Mouse (Mus musculus) forebrain, embryonic 16.5 days (tissue): Measurements from ENCODE around the gene Krt39. TPM values are rescaled to one million over a fixed set of nuclear protein-coding genes. Genes with fewer than 3 reads are reported as not detected.

ENCODE experiments used
- ATAC-seq: fragments of 200-750 bp; cut with Nextera tagmentation; 2 replicates; pipeline ENCODE4 v1.8.0; 2017; ENCODE audit warnings: mild to moderate bottlenecking, moderate library complexity
- H3K27ac ChIP-seq: fragments of 300-500 bp; sonication (generic); 2 replicates; pipeline ENCODE4 v1.5.1; 2014; ENCODE audit warnings: low read length, control low read depth
- H3K27me3 ChIP-seq: fragments of 300-500 bp; sonication (generic); replicated peaks from 2 replicates; pipeline ENCODE4 v1.6.1; 2014; ENCODE audit warnings: low read length; ENCODE audit not compliant: control insufficient read depth, insufficient read depth
- H3K36me3 ChIP-seq: fragments of 300-500 bp; sonication (generic); 2 replicates; pipeline ENCODE4 v1.6.1; 2014; ENCODE audit not compliant: control insufficient read depth, insufficient read depth
- H3K4me1 ChIP-seq: fragments of 300-500 bp; sonication (generic); replicated peaks from 2 replicates; pipeline ENCODE4 v1.6.1; 2014; ENCODE audit warnings: low read length; ENCODE audit not compliant: control insufficient read depth, insufficient read depth
- H3K4me2 ChIP-seq: fragments of 300-500 bp; sonication (generic); 2 replicates; pipeline ENCODE4 v1.6.1; 2014; ENCODE audit warnings: mild to moderate bottlenecking, low read length, control low read depth
- H3K4me3 ChIP-seq: fragments of 300-500 bp; sonication (generic); replicated peaks from 2 replicates; pipeline ENCODE4 v1.5.1; 2014; ENCODE audit warnings: mild to moderate bottlenecking, low read length, control low read depth
- H3K9ac ChIP-seq: fragments of 300-500 bp; sonication (generic); replicated peaks from 2 replicates; pipeline ENCODE4 v1.6.1; 2014; ENCODE audit warnings: low read depth, low read length, control low read depth
- H3K9me3 ChIP-seq: fragments of 300-500 bp; sonication (generic); 2 replicates; pipeline ENCODE4 v1.6.1; 2016; ENCODE audit warnings: low read length; ENCODE audit not compliant: control insufficient read depth
- WGBS: fragments of 180-500 bp; shearing (Covaris S2); extraction: QIAGEN DNeasy Blood & Tissue Kit; methylation state at CpG from one replicate; pipeline ENCODE4 v1.1.7; 2014; 5-methylcytosine and 5-hydroxymethylcytosine counted together
- polyA plus RNA-seq: library from polyadenylated mRNA; unstranded; fragments of >200 nt; fragmentation: Nextera tagmentation; extraction: Ambion mirVana; gene quantifications from 2 replicates; pipeline ENCODE4 v1.2.1, GENCODE M21; 2015

Krt39 gene
- polyA plus RNA-seq, 1 experiment from 2014 or later: not detected

- Histone ChIP-seq H3K4me1 (peaks cover 3% of the 10 kb centered on the region; the same call in 1 of the 2 replicates), H3K9ac (no peak overlapping the region), H3K4me2 (0 out of 2 replicates have a peak overlapping the region, but pooled peaks have one; percentile 4), H3K27me3 (no peaks in the 10 kb centered on the region), H3K4me3 (no peak overlapping the region), H3K9me3 (no peaks in the 10 kb centered on the region), H3K36me3 (no peaks in the 10 kb centered on the region), H3K27ac (no peak overlapping the region)
- whole genome bisulfite sequencing: 30% methylated on average over 9 of the region's 9 CpGs
- ATAC-seq: no peak
These were observed 18.6 kb upstream of the Krt39 start for GRCm38 (mm10) chr11:99539721-99540120.

GRCm38 (mm10) chr11:99514098-99514497 is 7.0 kb downstream of the Krt39 start:
- no peak overlapping the region for H3K4me3 ChIP-seq
- no peaks in the 10 kb centered on the region for H3K27me3 ChIP-seq
- H3K9me3 ChIP-seq: no peaks in the 10 kb centered on the region
- no peak overlapping the region for H3K4me2 ChIP-seq
- no peak overlapping the region for H3K27ac ChIP-seq
- ATAC-seq: no peak
- H3K9ac ChIP-seq: no peak overlapping the region
- no peaks in the 10 kb centered on the region for H3K36me3 ChIP-seq
- WGBS: 91% methylated on average over 8 of the region's 8 CpGs
- no peaks in the 10 kb centered on the region for H3K4me1 ChIP-seq

- no peak for ATAC-seq
- Histone ChIP-seq H3K9ac (no peak overlapping the region), H3K9me3 (no peaks in the 10 kb centered on the region), H3K36me3 (no peaks in the 10 kb centered on the region), H3K4me2 (no peak overlapping the region), H3K27ac (no peak overlapping the region), H3K27me3 (no peaks in the 10 kb centered on the region), H3K4me1 (no peaks in the 10 kb centered on the region), H3K4me3 (no peak overlapping the region)
- 45% methylated on average over 9 of the region's 9 CpGs for WGBS
These were observed 20.9 kb downstream of the Krt39 start for GRCm38 (mm10) chr11:99500095-99500805.

- H3K27me3 ChIP-seq: no peaks in the 10 kb centered on the region
- H3K9ac ChIP-seq: no peak overlapping the region
- H3K4me3 ChIP-seq: no peak overlapping the region
- no peak overlapping the region for H3K27ac ChIP-seq
- 90% methylated on average over 4 of the region's 4 CpGs for WGBS
- H3K9me3 ChIP-seq: no peaks in the 10 kb centered on the region
- no peak for ATAC-seq
- H3K4me1 ChIP-seq: no peaks in the 10 kb centered on the region
- no peaks in the 10 kb centered on the region for H3K36me3 ChIP-seq
- no peak overlapping the region for H3K4me2 ChIP-seq
These were observed 24.7 kb downstream of the Krt39 start for GRCm38 (mm10) chr11:99496460-99496859.

GRCm38 (mm10) chr11:99494741-99495140 is 26.4 kb downstream of the Krt39 start:
- 95% methylated on average over 4 of the region's 4 CpGs for WGBS
- no peak for ATAC-seq
- no peaks in the 10 kb centered on the region for H3K27me3 ChIP-seq
- H3K4me1 ChIP-seq: no peaks in the 10 kb centered on the region
- H3K27ac ChIP-seq: no peak overlapping the region
- H3K9me3 ChIP-seq: no peaks in the 10 kb centered on the region
- no peak overlapping the region for H3K4me2 ChIP-seq
- H3K9ac ChIP-seq: no peak overlapping the region
- no peaks in the 10 kb centered on the region for H3K36me3 ChIP-seq
- no peak overlapping the region for H3K4me3 ChIP-seq

- Histone ChIP-seq H3K4me2 (no peak overlapping the region), H3K27me3 (no peaks in the 10 kb centered on the region), H3K4me3 (no peak overlapping the region), H3K27ac (no peak overlapping the region), H3K9ac (no peak overlapping the region), H3K9me3 (no peaks in the 10 kb centered on the region), H3K36me3 (no peaks in the 10 kb centered on the region), H3K4me1 (no peaks in the 10 kb centered on the region)
- no peak for ATAC-seq
- WGBS: 36% methylated on average over 5 of the region's 5 CpGs
These were observed 27.6 kb downstream of the Krt39 start for GRCm38 (mm10) chr11:99493574-99493850.

- ATAC-seq: no peak
- no peak within 1 kb of the TSS for H3K27ac ChIP-seq
- H3K4me3 ChIP-seq: no peak within 1 kb of the TSS
- H3K36me3 ChIP-seq: no peaks in the 10 kb centered on the region
- no peak within 1 kb of the TSS for H3K4me2 ChIP-seq
- no peaks in the 10 kb centered on the region for H3K4me1 ChIP-seq
- WGBS: 88% methylated on average over 22 of the region's 22 CpGs
- no peak within 1 kb of the TSS for H3K9ac ChIP-seq
- H3K9me3 ChIP-seq: no peaks in the 10 kb centered on the region
- H3K27me3 ChIP-seq: no peaks in the 10 kb centered on the region
These were observed 28.2 kb downstream of the Krt39 start, which contains the start of gene Krt23 for GRCm38 (mm10) chr11:99492733-99493573. Gene Krt23, minus strand, starts transcription at chr11:99493137.

- Histone ChIP-seq H3K27ac (no peak overlapping the region), H3K9me3 (no peaks in the 10 kb centered on the region), H3K36me3 (no peaks in the 10 kb centered on the region), H3K27me3 (no peaks in the 10 kb centered on the region), H3K9ac (no peak overlapping the region), H3K4me2 (no peak overlapping the region), H3K4me1 (no peaks in the 10 kb centered on the region), H3K4me3 (no peak overlapping the region)
- 94% methylated on average over 8 of the region's 8 CpGs for WGBS
- no peak for ATAC-seq
These were observed 30.1 kb downstream of the Krt39 start for GRCm38 (mm10) chr11:99491040-99491439.

- no peak for ATAC-seq
- Histone ChIP-seq H3K9me3 (no peaks in the 10 kb centered on the region), H3K36me3 (no peaks in the 10 kb centered on the region), H3K4me2 (no peak overlapping the region), H3K4me1 (no peaks in the 10 kb centered on the region), H3K27ac (no peak overlapping the region), H3K27me3 (no peaks in the 10 kb centered on the region), H3K9ac (no peak overlapping the region), H3K4me3 (no peak overlapping the region)
- 84% methylated on average over 4 of the region's 4 CpGs for WGBS
These were observed 30.5 kb downstream of the Krt39 start for GRCm38 (mm10) chr11:99490624-99491023.
